8 mouse cellular contexts compared by ENCODE assay signal in the genomic region with DNA sequence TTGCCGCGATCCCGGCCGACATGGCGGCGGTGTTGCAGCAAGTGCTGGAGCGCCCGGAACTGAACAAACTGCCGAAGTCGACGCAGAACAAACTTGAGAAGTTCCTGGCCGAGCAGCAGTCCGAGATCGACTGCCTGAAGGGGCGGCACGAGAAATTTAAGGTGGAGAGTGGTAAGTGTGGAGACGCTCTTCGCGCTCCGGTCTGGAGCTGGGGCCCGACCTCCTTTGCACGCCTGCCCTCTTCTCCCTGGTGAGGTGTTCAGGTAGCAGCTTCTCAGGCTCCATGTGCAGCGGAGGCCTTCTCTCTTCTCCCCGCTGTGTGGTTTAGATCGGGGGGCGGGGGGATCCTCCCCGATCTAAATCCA. TPM values are rescaled to one million over a fixed set of nuclear protein-coding genes. Genes with fewer than 3 reads are reported as not detected.
DNase-seq lines count a peak whose midpoint lies in the region; ATAC-seq and TF ChIP-seq lines count a peak whose summit lies in the region.

No protein-coding gene starts in this region.

- no peak for DNase-seq in kidney, adult 2 months
- no peak for DNase-seq in kidney, adult 11 months
- DNase-seq in layer of hippocampus, adult 11-12 months (ENCODE audit: low spot score): no peak
- DNase-seq in thymus, postnatal 25 days: no peak
- no peak for DNase-seq in layer of hippocampus, adult 9-10 months (ENCODE audit: low spot score)

- peak overlapping the region; percentile 79 for H3K27ac ChIP-seq in kidney, adult 2 months (ENCODE audit: insufficient read depth, low read depth, low read length)
- peak overlapping the region; percentile 89 for H3K27ac ChIP-seq in bone marrow, adult 2 months (ENCODE audit: control insufficient read depth, insufficient read depth, low read depth, low read length, poor library complexity)
- peak overlapping the region; percentile 98 for H3K27ac ChIP-seq in hindbrain, embryonic 15.5 days (replicated peaks)
- H3K27ac ChIP-seq in midbrain, embryonic 15.5 days: peak overlapping the region; percentile 94

- no peaks in the 10 kb centered on the region; the same call in 1 of the 2 replicates for H3K36me3 ChIP-seq in kidney, adult 2 months (ENCODE audit: control insufficient read depth, insufficient read depth, low read length)
- peaks cover 34% of the 10 kb centered on the region for H3K36me3 ChIP-seq in hindbrain, embryonic 15.5 days
- peaks cover 15% of the 10 kb centered on the region for H3K36me3 ChIP-seq in midbrain, embryonic 15.5 days (replicated peaks)

- TF ChIP-seq POLR2A in kidney, adult 2 months (IDR thresholded peaks at IDR 0.05; ENCODE audit: low read depth, low read length): no peak
- TF ChIP-seq POLR2A in bone marrow, adult 2 months (IDR thresholded peaks at IDR 0.05; ENCODE audit: borderline replicate concordance, control insufficient read depth, low read depth, low read length): no peak

- H3K4me2 ChIP-seq in hindbrain, embryonic 15.5 days: peak overlapping the region; percentile 66
- peak overlapping the region; percentile 69 for H3K4me2 ChIP-seq in midbrain, embryonic 15.5 days

- H3K9ac ChIP-seq in hindbrain, embryonic 15.5 days: peak overlapping the region; percentile 55
- H3K9ac ChIP-seq in midbrain, embryonic 15.5 days: peak overlapping the region; percentile 75

- H3K4me1 ChIP-seq in kidney, adult 2 months (ENCODE audit: control insufficient read depth, insufficient read depth, low read length): no peaks in the 10 kb centered on the region; the same call in 1 of the 2 replicates
- H3K4me1 ChIP-seq in bone marrow, adult 2 months (ENCODE audit: control insufficient read depth, insufficient read depth, low read length): no peaks in the 10 kb centered on the region; the same call in 1 of the 2 replicates
- H3K4me1 ChIP-seq in hindbrain, embryonic 15.5 days (replicated peaks): peaks cover 12% of the 10 kb centered on the region
- peaks cover 15% of the 10 kb centered on the region for H3K4me1 ChIP-seq in midbrain, embryonic 15.5 days

- no peaks in the 10 kb centered on the region for H3K9me3 ChIP-seq in hindbrain, embryonic 15.5 days
- no peaks in the 10 kb centered on the region for H3K9me3 ChIP-seq in midbrain, embryonic 15.5 days

- no peaks in the 10 kb centered on the region for H3K27me3 ChIP-seq in kidney, adult 2 months (replicated peaks; ENCODE audit: control insufficient read depth, insufficient read depth, low read length)
- no peaks in the 10 kb centered on the region for H3K27me3 ChIP-seq in hindbrain, embryonic 15.5 days
- no peaks in the 10 kb centered on the region for H3K27me3 ChIP-seq in midbrain, embryonic 15.5 days (replicated peaks)

- H3K4me3 ChIP-seq in kidney, adult 2 months (ENCODE audit: insufficient read depth, low read depth, low read length): peak overlapping the region; percentile 88
- H3K4me3 ChIP-seq in bone marrow, adult 2 months (replicated peaks; ENCODE audit: control insufficient read depth, low read depth, low read length): peak overlapping the region; percentile 94
- H3K4me3 ChIP-seq in hindbrain, embryonic 15.5 days: peak overlapping the region; percentile 92
- peak overlapping the region; percentile 90 for H3K4me3 ChIP-seq in midbrain, embryonic 15.5 days

- TF ChIP-seq CTCF in kidney, adult 2 months (conservative IDR thresholded peaks at IDR 0.05; ENCODE audit: insufficient read depth, insufficient read length, low read depth, low read length): no peak
- no peak for TF ChIP-seq CTCF in bone marrow, adult 2 months (IDR thresholded peaks at IDR 0.05; ENCODE audit: control insufficient read depth, insufficient read depth, low read length)

- ATAC-seq in hindbrain, embryonic 15.5 days (ENCODE audit: low FRiP score, low read depth): no peak
- ATAC-seq in midbrain, embryonic 15.5 days (replicated peaks): peak; percentile 58

- under 1% methylated on average over 27 of the region's 27 CpGs for WGBS in kidney, adult 2 months
- WGBS in bone marrow, adult 2 months: 1% methylated on average over 27 of the region's 27 CpGs
- WGBS in hindbrain, embryonic 15.5 days: 0% methylated on average over 27 of the region's 27 CpGs
- WGBS in midbrain, embryonic 15.5 days: 0% methylated on average over 27 of the region's 27 CpGs

RNA-seq across cellular contexts. Expression of a gene that starts 0.6 kb away (rescaled TPM):
- polyA plus RNA-seq in kidney, adult 2 months (2012; rRNA removed): 7.7 and 11.2 TPM in 2 replicates
- polyA plus RNA-seq in bone marrow, adult 2 months (2011; ENCODE audit: insufficient read depth, insufficient read length, low replicate concordance, missing spikeins): 10.3 and 19.3 TPM in 2 replicates
- polyA plus RNA-seq in hindbrain, embryonic 15.5 days (2015; fragmentation: Nextera tagmentation; extraction: Ambion mirVana): 38.7 and 42.3 TPM in 2 replicates
- 41.9 and 42.0 TPM in 2 replicates for polyA plus RNA-seq in midbrain, embryonic 15.5 days (2015; fragmentation: Nextera tagmentation; extraction: Ambion mirVana)

RNA-seq across cellular contexts. Expression of a gene that starts 0.8 kb away (rescaled TPM):
- polyA plus RNA-seq in kidney, adult 2 months (2012; rRNA removed): 44.6 and 50.3 TPM in 2 replicates
- polyA plus RNA-seq in bone marrow, adult 2 months (2011; ENCODE audit: insufficient read depth, insufficient read length, low replicate concordance, missing spikeins): 83.5 and 144 TPM in 2 replicates
- polyA plus RNA-seq in hindbrain, embryonic 15.5 days (2015; fragmentation: Nextera tagmentation; extraction: Ambion mirVana): 128 and 142 TPM in 2 replicates
- 128 and 134 TPM in 2 replicates for polyA plus RNA-seq in midbrain, embryonic 15.5 days (2015; fragmentation: Nextera tagmentation; extraction: Ambion mirVana)
